Mouse (Mus musculus): ENCODE measurements around the gene Krt80. TPM values are rescaled to one million over a fixed set of nuclear protein-coding genes. Genes with fewer than 3 reads are reported as not detected.

The Krt80 gene
- polyA plus RNA-seq, 1 experiment from 2014 or later, result not detected

MicroRNA genes within 50 kb of the gene (microRNA counts, 519-probe panel; counts per million panel counts)
- not detected for microRNA mmu-miR-1941-3p
- not detected for microRNA mmu-miR-1941-5p

Small RNA genes lying within 50 kb of the gene (microRNA-seq; reads per million reads assigned to microRNA genes)
- not detected for gene Mir1941

Other genes with a start within 250 kb of the Krt80 start
- 3.3 and 4.4 TPM in 2 replicates for gene Acvrl1, start 241.6 kb downstream of the Krt80 start, polyA plus RNA-seq (2014; fragmentation: Nextera tagmentation; extraction: Ambion mirVana)
- gene Acvr1b, start 196.1 kb downstream of the Krt80 start, polyA plus RNA-seq (2014; fragmentation: Nextera tagmentation; extraction: Ambion mirVana), result 30.4 and 39.0 TPM in 2 replicates
- gene Grasp, start 146.0 kb downstream of the Krt80 start, polyA plus RNA-seq (2014; fragmentation: Nextera tagmentation; extraction: Ambion mirVana), result 0.93 and 0.97 TPM in 2 replicates
- 2.9 and 3.5 TPM in 2 replicates for gene Nr4a1, start 115.9 kb downstream of the Krt80 start, polyA plus RNA-seq (2014; fragmentation: Nextera tagmentation; extraction: Ambion mirVana)
- 61.2 and 87.4 TPM in 2 replicates for gene Atg101, start 85.9 kb downstream of the Krt80 start, polyA plus RNA-seq (2014; fragmentation: Nextera tagmentation; extraction: Ambion mirVana)
- 0.30 and 0.51 TPM in 2 replicates for gene 6030408B16Rik, start 77.0 kb downstream of the Krt80 start, polyA plus RNA-seq (2014; fragmentation: Nextera tagmentation; extraction: Ambion mirVana)
- 0.12 and 0.24 TPM in 2 replicates for gene Krt7, start 40.9 kb upstream of the Krt80 start, polyA plus RNA-seq (2014; fragmentation: Nextera tagmentation; extraction: Ambion mirVana)
- 0.09 and 0.26 TPM in 2 replicates for gene Krt87, start 68.6 kb upstream of the Krt80 start, polyA plus RNA-seq (2014; fragmentation: Nextera tagmentation; extraction: Ambion mirVana)
- gene Krt88, start 77.6 kb upstream of the Krt80 start, polyA plus RNA-seq (2014; fragmentation: Nextera tagmentation; extraction: Ambion mirVana), result not detected in 2 replicates
- gene Krt81, start 93.6 kb upstream of the Krt80 start, polyA plus RNA-seq (2014; fragmentation: Nextera tagmentation; extraction: Ambion mirVana), result not detected in 2 replicates
- gene Krt86, start 103.3 kb upstream of the Krt80 start, polyA plus RNA-seq (2014; fragmentation: Nextera tagmentation; extraction: Ambion mirVana), result 0.11 and 0.12 TPM in 2 replicates
- not detected in 2 replicates for gene Krt83, start 121.3 kb upstream of the Krt80 start, polyA plus RNA-seq (2014; fragmentation: Nextera tagmentation; extraction: Ambion mirVana)
- gene Gm49425, start 147.1 kb upstream of the Krt80 start, polyA plus RNA-seq (2014; fragmentation: Nextera tagmentation; extraction: Ambion mirVana), result not detected in 2 replicates
- not detected in 2 replicates for gene Krt84, start 162.7 kb upstream of the Krt80 start, polyA plus RNA-seq (2014; fragmentation: Nextera tagmentation; extraction: Ambion mirVana)
- not detected in 2 replicates for gene Krt82, start 180.5 kb upstream of the Krt80 start, polyA plus RNA-seq (2014; fragmentation: Nextera tagmentation; extraction: Ambion mirVana)
- 0.08 TPM in 1 of 2 replicates, not detected in the other for gene Krt90, start 192.8 kb upstream of the Krt80 start, polyA plus RNA-seq (2014; fragmentation: Nextera tagmentation; extraction: Ambion mirVana)
- 0.07 and 0.15 TPM in 2 replicates for gene Krt75, start 203.7 kb upstream of the Krt80 start, polyA plus RNA-seq (2014; fragmentation: Nextera tagmentation; extraction: Ambion mirVana)